Mouse (Mus musculus): Measurements from ENCODE around the gene Tfap4.
"Not testable (repeated sequence)": the region's sequence is repeated elsewhere in the genome, so short reads cannot be mapped to it uniquely, and the experiment has no call there.

Tfap4 gene

DNA sequence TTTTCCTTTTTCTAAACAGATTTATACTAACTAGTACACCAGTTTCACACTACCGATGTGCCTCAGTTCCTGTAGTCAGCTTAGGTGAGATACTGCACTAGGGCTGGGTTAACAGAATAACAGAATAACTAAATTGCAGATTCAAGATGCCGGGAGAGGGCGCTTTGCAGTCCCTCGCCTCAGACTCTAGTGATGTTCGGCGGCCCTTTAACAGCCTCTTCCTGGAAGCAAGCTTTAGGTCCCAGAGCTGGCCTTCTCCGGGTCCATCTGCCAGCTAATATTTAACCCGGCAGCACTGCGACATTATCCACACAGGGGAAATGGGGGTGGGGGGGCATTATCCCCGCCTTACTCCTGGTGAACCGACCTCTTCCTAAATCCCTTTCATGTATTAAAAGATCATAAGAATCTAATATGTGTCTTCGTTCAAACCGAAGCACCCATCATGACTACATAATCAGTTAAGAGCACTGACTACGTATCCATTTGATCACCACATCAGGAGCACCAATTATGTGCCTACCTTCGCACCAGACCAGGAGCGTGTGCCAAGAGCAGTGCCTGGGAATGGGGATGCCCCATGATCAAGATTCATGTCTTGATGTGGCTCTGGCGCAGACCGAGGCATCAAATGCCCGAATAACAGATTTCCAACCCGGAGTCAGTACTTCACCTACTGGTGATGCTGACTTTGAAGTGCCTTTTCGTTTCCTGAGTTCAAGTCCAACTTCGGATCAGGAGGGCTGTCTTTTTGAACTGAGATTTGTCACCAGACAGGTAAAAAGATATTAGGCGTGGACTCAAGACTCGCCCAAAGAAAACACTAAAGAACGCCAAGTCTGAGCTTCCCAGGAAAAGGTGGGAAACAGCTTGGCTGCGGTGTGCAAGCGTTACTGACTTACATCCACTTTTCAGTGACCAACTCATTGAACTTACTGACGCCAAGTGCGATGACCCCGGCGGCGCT, 33.5 kb upstream of the Tfap4 start:
- no peak for DNase-seq (ENCODE audit: low spot score)

DNA sequence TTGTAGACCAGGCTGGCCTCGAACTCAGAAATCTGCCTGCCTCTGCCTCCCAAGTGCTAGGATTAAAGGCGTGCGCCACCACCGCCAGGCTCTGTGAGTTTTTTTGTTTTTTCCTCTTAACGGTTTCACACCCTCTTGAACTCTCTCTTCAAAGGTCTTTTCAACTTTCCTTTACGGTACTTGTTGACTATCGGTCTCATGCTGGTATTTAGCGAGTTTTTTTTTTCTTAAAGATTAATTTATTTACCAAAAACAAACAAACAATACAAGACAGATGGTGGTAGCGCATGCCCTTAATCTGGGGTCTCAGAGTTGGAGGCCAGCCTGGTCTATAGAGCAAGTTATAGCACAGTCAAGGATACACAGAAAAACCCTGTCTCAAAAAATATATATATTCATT, 30.6 kb upstream of the Tfap4 start:
- peak; percentile 54 for DNase-seq (ENCODE audit: low spot score)

DNA sequence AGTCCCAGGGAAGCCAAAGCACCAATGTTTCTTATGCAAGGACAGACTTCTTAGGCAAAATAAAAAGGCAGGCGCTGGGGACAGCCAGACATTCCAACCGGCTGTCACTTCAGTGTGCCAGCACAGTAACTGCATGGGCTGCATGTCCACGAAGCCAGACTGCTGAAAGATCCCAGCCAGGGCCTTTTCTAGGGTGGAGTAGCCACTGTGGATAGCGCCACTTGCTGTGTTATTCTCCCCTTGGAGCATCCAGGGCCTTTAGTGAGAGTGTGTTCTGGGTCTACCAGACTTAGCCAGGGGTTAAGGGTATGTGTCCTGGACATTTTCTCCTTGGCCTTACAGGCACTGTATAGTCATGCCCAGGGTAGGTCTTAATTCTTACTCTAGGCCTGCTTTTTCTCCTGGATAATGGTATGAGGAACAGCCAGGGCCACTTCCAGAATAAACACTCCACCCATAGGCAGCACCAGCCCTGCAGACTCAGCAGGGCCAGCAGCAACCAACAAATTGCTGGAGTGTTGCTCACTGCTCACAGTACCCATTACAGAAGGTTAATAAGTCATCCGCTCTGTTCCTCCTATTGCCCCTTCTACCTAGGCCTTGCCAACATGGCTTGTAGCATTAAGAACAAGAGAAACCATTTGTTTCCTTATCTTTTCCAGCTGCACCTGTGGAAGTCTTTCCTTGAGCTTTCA, 28.0 kb upstream of the Tfap4 start:
- no peak for DNase-seq (ENCODE audit: low spot score)

GRCm38 (mm10) chr16:4586531-4587123, 27.0 kb upstream of the Tfap4 start:
- DNase-seq (ENCODE audit: low spot score), result peak; percentile 96

GRCm38 (mm10) chr16:4585642-4586530, 26.2 kb upstream of the Tfap4 start:
- no peak for DNase-seq (ENCODE audit: low spot score)

DNA sequence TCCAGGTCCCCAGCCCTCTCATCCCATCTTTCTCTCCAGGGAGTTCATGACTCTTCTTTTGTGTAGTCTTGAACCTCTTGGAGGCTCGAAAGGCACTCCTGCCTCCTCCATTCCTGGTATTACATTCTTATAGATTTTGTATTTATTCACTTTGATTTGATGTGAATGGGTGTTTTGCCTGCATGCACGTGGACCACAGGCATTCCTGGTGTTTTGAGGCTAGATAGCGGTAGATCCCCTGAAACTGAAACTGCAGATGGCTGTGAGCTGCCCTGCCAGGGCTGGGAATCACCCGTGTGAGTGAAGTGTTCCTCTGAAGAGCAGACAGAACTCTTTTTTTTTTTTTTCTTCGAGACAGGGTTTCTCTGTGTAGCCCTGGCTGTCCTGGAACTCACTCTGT, 24.8 kb upstream of the Tfap4 start:
- no peak for DNase-seq (ENCODE audit: low spot score)

- no peak for DNase-seq (ENCODE audit: low spot score)
Measured at GRCm38 (mm10) chr16:4583807-4584206, 24.2 kb upstream of the Tfap4 start.

DNA sequence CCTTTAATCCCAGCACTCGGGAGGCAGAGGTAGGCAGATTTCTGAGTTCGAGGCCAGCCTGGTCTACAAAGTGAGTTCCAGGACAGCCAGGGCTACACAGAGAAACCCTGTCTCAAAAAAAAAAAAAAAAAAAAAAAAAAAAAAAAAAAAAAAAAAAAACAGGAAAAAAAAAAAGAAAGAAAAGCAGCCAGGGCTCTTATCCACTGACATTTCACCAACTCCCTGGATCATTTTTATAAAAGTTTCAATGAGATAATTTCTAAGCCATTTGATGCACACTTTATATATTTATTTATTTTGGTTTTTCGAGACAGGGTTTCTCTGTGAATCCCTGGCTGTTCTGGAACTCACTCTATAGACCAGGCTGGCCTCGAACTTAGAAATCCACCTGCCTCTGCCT, 21.5 kb upstream of the Tfap4 start:
- DNase-seq (ENCODE audit: low spot score), result not testable (repeated sequence)

DNA sequence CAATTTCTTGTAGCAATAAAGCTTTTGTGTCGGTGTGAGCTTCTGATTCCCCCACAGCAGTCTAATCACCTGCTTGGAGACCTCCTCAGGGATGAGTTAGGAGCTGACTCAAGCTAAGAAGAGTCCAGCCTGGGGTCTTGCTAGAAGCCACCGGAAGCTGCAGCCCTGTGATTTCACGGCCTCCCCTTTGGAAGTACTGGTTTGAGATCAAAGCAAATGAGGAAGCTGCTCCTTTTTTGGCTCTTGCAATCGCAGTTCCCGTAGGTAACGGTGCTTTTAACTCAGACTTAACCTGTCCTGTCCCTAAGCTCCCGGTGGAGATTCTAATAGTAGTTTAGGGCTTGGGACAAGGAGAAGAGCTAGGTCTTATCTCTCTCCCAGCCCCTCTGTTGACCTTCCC, 19.0 kb upstream of the Tfap4 start:
- DNase-seq (ENCODE audit: low spot score), result no peak

DNA sequence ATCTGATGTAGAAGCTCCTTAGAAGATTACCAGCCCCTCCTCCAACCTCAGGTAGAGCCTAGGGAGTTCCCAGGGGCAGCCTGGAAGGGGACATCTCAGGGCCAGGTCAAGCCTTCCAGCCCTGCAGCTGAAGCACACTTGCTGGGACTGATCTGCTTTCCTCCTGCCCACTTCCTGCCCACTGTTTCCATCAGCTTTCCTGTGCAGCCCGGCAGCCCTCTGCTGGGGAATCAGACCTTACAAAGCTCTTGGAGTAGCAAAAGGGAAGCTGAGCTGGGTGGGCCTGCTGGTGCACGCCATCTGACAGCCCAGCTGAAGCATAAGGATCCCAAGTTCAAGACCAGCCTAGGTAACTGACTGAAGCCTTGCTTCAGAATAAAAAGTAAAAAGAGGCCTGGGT, 17.2 kb upstream of the Tfap4 start:
- DNase-seq (ENCODE audit: low spot score), result no peak

DNA sequence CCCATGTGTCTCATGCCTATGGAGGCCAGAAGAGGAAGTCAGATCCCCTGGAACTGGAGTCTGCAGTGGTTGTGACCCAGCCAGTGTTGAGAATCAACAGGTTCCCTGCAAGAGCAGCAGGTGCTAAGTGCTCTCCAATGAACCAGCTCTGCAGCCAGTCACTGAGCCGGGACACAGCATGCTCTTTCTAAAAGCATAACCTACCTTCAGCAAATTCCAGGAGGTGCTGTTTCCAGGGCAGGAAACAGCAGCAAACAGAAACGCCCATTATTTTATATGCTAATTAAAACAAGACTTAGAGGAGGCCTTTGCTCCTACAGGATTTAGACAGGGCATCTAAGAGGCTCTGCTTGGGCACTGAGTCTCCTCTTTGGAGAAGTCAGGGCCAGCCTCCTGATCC, 16.4 kb upstream of the Tfap4 start:
- DNase-seq (ENCODE audit: low spot score), result no peak

DNA sequence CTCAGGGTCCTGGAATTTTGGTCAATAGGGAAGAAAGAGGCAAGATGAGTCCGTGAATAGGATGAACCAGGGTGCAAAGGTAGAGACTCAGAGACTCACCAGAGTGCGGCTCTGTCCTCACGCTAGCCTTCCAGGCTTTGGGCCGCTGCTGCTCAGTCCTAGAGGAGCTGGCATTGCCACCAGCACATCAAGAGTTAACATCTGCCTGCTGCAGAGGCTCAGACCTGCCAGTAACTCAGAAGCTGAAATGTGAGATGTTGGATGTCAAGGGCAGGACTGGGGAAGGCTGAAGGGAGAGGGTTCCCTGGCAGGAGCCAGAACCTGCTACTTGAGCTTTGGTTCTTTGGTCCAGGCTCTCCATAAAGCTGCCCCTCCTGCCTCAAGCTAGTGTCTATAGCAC, 11.1 kb upstream of the Tfap4 start:
- DNase-seq (ENCODE audit: low spot score), result no peak

GRCm38 (mm10) chr16:4567912-4568311, 8.3 kb upstream of the Tfap4 start:
- peak; percentile 69 for DNase-seq (ENCODE audit: low spot score)

DNA sequence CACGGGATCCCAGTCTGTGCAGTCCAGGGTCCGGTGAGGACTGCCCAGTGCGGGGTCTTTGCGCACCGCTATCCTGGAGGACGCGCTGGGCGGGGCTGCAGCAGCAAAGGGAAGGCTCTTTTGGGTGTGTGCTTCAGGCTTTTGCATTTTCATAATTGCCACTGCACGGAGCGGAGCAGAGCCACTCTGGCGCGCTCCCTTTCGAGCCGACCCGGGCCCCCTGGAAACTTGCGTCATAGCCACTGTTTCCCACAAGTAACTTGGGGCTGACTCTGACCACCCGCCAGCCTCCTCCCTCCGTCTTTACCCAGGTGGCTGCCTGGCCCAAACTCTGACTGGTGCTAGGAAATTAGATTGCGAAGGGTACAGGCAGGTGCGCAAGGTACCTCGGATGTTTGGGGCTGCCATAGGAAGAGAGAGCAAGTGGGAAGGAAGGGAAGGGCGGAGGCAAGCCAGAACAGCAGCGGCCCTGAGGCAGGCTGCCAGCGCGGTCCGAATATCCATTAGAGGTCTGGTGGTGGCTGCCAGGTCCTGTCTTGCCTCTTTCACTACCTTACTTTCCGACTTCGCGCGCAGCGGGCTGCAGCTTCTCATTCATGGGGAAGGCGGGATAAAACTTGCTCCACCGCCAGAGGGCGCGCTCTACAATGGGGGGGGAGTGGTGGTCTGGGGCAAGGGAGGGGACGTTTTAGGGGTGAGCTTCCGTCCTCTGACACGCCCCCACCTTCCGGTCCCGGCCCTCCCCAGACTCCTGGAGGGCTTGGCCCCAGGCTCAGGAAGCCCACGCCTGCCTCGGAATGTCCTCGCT, 695 bp upstream of the Tfap4 start:
- peak; percentile 66 for DNase-seq (ENCODE audit: low spot score)

DNA sequence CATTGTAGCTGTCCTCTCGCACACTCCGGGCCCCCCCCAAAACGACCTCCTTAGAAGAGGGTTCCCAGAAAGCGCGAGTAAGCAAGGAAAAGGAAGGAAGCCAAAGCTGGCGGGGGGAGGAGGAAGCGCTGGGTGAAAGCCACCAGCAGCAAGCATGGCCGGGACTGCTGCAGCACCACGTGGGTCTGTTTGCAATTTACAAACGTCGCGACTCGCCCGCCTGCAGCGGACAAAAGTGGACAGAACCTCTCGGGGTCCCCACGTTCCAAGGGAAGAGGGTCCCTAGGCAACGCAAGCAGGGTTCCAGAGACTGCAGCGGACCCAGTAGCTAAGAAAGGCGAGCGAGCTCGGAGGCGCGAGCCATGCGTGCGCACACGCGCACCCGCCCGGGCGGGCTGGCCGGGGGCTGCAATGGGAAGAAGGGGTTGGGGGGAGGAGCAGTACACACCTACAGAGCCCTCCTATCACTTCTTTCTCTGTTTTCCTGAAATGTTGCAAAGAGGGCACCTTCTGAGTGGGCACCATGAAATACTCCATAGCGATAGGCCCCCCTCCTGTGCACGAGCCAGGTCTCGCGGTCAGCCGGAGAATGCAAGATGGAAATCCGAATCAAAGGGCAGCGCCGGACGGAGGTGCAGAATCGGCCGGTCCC, 548 bp downstream of the Tfap4 start:
- no peak for DNase-seq (ENCODE audit: low spot score)

GRCm38 (mm10) chr16:4558384-4558979, 1.2 kb downstream of the Tfap4 start:
- peak; percentile 87 for DNase-seq (ENCODE audit: low spot score)

DNA sequence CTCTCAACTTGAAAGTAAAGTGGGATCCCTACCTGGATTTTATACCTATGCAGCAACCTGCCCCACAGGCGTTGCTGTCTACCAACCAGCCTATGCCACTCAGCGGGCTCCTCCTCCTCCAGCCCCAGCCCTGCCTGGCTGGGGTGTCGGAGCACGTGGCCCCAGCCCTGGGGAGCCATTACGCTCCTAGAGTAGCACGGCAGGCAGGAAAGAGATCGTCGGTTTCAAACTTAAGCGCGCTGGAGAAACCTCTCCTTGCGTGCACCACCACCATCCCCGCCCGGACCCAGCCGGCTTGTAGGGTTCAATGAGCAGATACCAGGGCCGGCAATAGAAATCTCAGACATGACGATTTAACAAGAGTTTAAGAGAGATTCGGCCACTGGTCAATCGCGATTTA, 1.7 kb downstream of the Tfap4 start:
- peak; percentile 65 for DNase-seq (ENCODE audit: low spot score)

- DNase-seq (ENCODE audit: low spot score), result no peak
Measured at GRCm38 (mm10) chr16:4557085-4557484, 2.6 kb downstream of the Tfap4 start.

DNA sequence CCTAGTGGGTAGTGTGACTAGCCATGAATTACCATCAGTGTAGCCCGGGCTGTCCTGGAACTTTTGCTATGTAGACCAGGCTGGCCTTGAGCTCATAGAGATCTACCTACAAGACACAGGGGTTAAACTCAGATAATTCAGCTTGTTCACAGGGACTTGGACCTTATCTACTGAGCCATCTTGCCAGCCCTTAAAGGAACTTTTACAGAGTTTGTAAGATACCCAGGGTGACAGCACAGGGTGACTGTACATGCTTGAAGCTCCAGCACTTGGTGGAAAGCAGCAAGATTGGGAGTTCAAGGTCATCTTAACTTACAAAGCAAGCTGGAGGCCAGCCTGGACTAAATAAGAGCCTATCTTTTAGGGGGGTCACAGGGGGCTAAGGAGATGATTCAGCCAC, 4.1 kb downstream of the Tfap4 start:
- DNase-seq (ENCODE audit: low spot score), result peak; percentile 56
